Mouse (Mus musculus): ENCODE data around the gene Bhlha15.

Gene Bhlha15

GRCm38 (mm10) chr5:144188422-144188821 is 1.7 kb upstream of the Bhlha15 start:
- in situ Hi-C loops (cut with MboI; ENCODE audit: low sequenced_read_pairs), result no loop called here

GRCm38 (mm10) chr5:144189327-144189726 is 759 bp upstream of the Bhlha15 start:
- in situ Hi-C loops (cut with MboI; ENCODE audit: low sequenced_read_pairs), result no loop called here

GRCm38 (mm10) chr5:144191026-144191425 is 940 bp downstream of the Bhlha15 start:
- in situ Hi-C loops (cut with MboI; ENCODE audit: low sequenced_read_pairs), result no loop called here

- in situ Hi-C loops (cut with MboI; ENCODE audit: low sequenced_read_pairs), result no loop called here
Observed at GRCm38 (mm10) chr5:144192673-144193072, 2.6 kb downstream of the Bhlha15 start.

- in situ Hi-C loops (cut with MboI; ENCODE audit: low sequenced_read_pairs), result no loop called here
Observed at GRCm38 (mm10) chr5:144194416-144194815, 4.3 kb downstream of the Bhlha15 start.

- in situ Hi-C loops (cut with MboI; ENCODE audit: low sequenced_read_pairs), result no loop called here
Observed at GRCm38 (mm10) chr5:144195567-144195966, 5.5 kb downstream of the Bhlha15 start.

GRCm38 (mm10) chr5:144200616-144201015 is 10.5 kb downstream of the Bhlha15 start:
- in situ Hi-C loops (cut with MboI; ENCODE audit: low sequenced_read_pairs), result no loop called here

- in situ Hi-C loops (cut with MboI; ENCODE audit: low sequenced_read_pairs), result no loop called here
Observed at GRCm38 (mm10) chr5:144202430-144202829, 12.3 kb downstream of the Bhlha15 start.

- in situ Hi-C loops (cut with MboI; ENCODE audit: low sequenced_read_pairs), result no loop called here
Observed at GRCm38 (mm10) chr5:144203398-144203959, 13.4 kb downstream of the Bhlha15 start.

- in situ Hi-C loops (cut with MboI; ENCODE audit: low sequenced_read_pairs), result no loop called here
Observed at GRCm38 (mm10) chr5:144204303-144204702, 14.2 kb downstream of the Bhlha15 start.

- in situ Hi-C loops (cut with MboI; ENCODE audit: low sequenced_read_pairs), result no loop called here
Observed at GRCm38 (mm10) chr5:144204911-144205310, 14.8 kb downstream of the Bhlha15 start.

GRCm38 (mm10) chr5:144206069-144206468 is 16.0 kb downstream of the Bhlha15 start:
- in situ Hi-C loops (cut with MboI; ENCODE audit: low sequenced_read_pairs), result no loop called here

- in situ Hi-C loops (cut with MboI; ENCODE audit: low sequenced_read_pairs), result no loop called here
Observed at GRCm38 (mm10) chr5:144207478-144207877, 17.4 kb downstream of the Bhlha15 start.

- in situ Hi-C loops (cut with MboI; ENCODE audit: low sequenced_read_pairs), result no loop called here
Observed at GRCm38 (mm10) chr5:144214453-144214852, 24.4 kb downstream of the Bhlha15 start.

GRCm38 (mm10) chr5:144215992-144216391 is 25.9 kb downstream of the Bhlha15 start:
- in situ Hi-C loops (cut with MboI; ENCODE audit: low sequenced_read_pairs), result no loop called here

- in situ Hi-C loops (cut with MboI; ENCODE audit: low sequenced_read_pairs), result no loop called here
Observed at GRCm38 (mm10) chr5:144218061-144218460, 28.0 kb downstream of the Bhlha15 start.

GRCm38 (mm10) chr5:144219306-144219705 is 29.2 kb downstream of the Bhlha15 start:
- in situ Hi-C loops (cut with MboI; ENCODE audit: low sequenced_read_pairs), result no loop called here

GRCm38 (mm10) chr5:144219936-144220335 is 29.9 kb downstream of the Bhlha15 start:
- in situ Hi-C loops (cut with MboI; ENCODE audit: low sequenced_read_pairs), result no loop called here

- in situ Hi-C loops (cut with MboI; ENCODE audit: low sequenced_read_pairs), result no loop called here
Observed at GRCm38 (mm10) chr5:144221305-144221704, 31.2 kb downstream of the Bhlha15 start.

- in situ Hi-C loops (cut with MboI; ENCODE audit: low sequenced_read_pairs), result no loop called here
Observed at GRCm38 (mm10) chr5:144222811-144223502, 32.9 kb downstream of the Bhlha15 start.

- in situ Hi-C loops (cut with MboI; ENCODE audit: low sequenced_read_pairs), result no loop called here
Observed at GRCm38 (mm10) chr5:144223503-144223862, 33.4 kb downstream of the Bhlha15 start, which contains the start of gene Tecpr1. Gene Tecpr1, minus strand, starts transcription at chr5:144223615.

- in situ Hi-C loops (cut with MboI; ENCODE audit: low sequenced_read_pairs), result no loop called here
Observed at GRCm38 (mm10) chr5:144223899-144224816, 34.1 kb downstream of the Bhlha15 start.
